17 mouse cellular contexts compared by ENCODE assay signal in the genomic region with DNA sequence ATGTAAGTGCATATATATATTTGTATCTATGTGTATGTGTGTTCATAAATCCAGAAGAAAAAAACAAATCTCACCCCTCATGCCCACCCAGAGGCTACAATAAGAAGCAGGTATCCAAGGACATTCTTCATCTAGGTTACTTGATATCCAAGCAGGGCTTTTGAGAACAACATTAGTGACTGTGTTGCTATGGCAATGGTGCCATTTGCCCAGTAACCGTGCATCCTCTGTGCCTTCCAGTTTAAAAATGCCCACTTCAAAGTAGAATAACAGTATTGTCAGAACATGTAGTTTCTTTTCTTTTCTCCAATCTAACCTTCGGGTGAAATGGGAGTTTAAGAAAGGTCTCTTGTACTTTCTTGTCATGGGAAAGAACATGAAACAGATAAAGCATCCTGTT.
"Had no signal": no experiment of that assay in that cellular context is flagged by ENCODE, and none has a peak within 500 bp of the region (broad histone marks: within the 10 kb centered on the region; RNA-seq: fewer than 3 reads in every experiment).

No protein-coding gene starts in this region.

- H3K27ac ChIP-seq: intestine, embryonic 15.5 days; left cerebral cortex, adult 2 months; limb, embryonic 10.5 days; liver, embryonic 15.5 days; midbrain, embryonic 12.5 days; neural tube, embryonic 13.5 days had no signal

- H3K36me3 ChIP-seq: intestine, embryonic 15.5 days; limb, embryonic 10.5 days; liver, embryonic 15.5 days; midbrain, embryonic 12.5 days; neural tube, embryonic 13.5 days had no signal

- H3K9ac ChIP-seq: intestine, embryonic 15.5 days; liver, embryonic 15.5 days; midbrain, embryonic 12.5 days; neural tube, embryonic 13.5 days had no signal

- H3K4me1 ChIP-seq: intestine, embryonic 15.5 days; limb, embryonic 10.5 days; liver, embryonic 15.5 days had no signal

- H3K9me3 ChIP-seq: intestine, embryonic 15.5 days; limb, embryonic 10.5 days; liver, embryonic 15.5 days; midbrain, embryonic 12.5 days; neural tube, embryonic 13.5 days had no signal

- DNase-seq: kidney, adult 18-20 months; kidney, postnatal 10 days; kidney, postnatal 4 days; lung, adult 2 months; lung, postnatal 36 days; retina, postnatal 1 day; spleen, adult 18-20 months; thymus, adult 2 months; thymus, postnatal 25 days had no signal

- ATAC-seq: intestine, embryonic 15.5 days; lung, postnatal 0 days had no signal

- H3K4me3 ChIP-seq: intestine, embryonic 15.5 days; left cerebral cortex, adult 2 months; limb, embryonic 10.5 days; liver, embryonic 15.5 days; midbrain, embryonic 12.5 days; neural tube, embryonic 13.5 days had no signal

- H3K27me3 ChIP-seq: intestine, embryonic 15.5 days; liver, embryonic 15.5 days; neural tube, embryonic 13.5 days had no signal

- H3K4me2 ChIP-seq: intestine, embryonic 15.5 days; liver, embryonic 11.5 days; liver, embryonic 15.5 days; midbrain, embryonic 12.5 days; neural tube, embryonic 13.5 days had no signal
